Mouse (Mus musculus) heart, adult 2 months (tissue): ENCODE results near the gene Slc4a5.

Experiments used
- CTCF ChIP-seq: fragments of 200-600 bp; IDR thresholded peaks from 2 replicates; pipeline ENCODE4 v1.8.1; 2022; ENCODE audit warnings: antibody characterized with exemption, mild to moderate bottlenecking, moderate library complexity
- EP300 ChIP-seq: fragments of 200-500 bp; IDR thresholded peaks from 2 replicates; pipeline ENCODE4 v1.6.1; 2011; ENCODE audit warnings: low read depth, low read length, control low read depth; ENCODE audit not compliant: insufficient read depth
- POLR2A ChIP-seq: fragments of 200-500 bp; IDR thresholded peaks from 2 replicates; pipeline ENCODE4 v1.6.1; 2011; ENCODE audit warnings: mild to moderate bottlenecking, low read depth, low read length, control low read depth; ENCODE audit not compliant: insufficient read depth

- TF ChIP-seq CTCF (no peak), POLR2A (no peak), EP300 (no peak)
Observed at GRCm38 (mm10) chr6:83342957-83343356, 123.3 kb downstream of the Slc4a5 start.
